8 mouse cellular contexts compared by ENCODE assay signal in genomic region chr7:27673575-27674131, GRCm38 (mm10). TPM values are rescaled to one million over a fixed set of nuclear protein-coding genes. Genes with fewer than 3 reads are reported as not detected.
DNase-seq lines count a peak whose midpoint lies in the region; ATAC-seq and TF ChIP-seq lines count a peak whose summit lies in the region.

No protein-coding gene starts in this region.

- peak; percentile 48 for ATAC-seq in lung, embryonic 15.5 days (ENCODE audit: borderline replicate concordance, extremely low read depth, low FRiP score, low TSS enrichment)
- ATAC-seq in heart, embryonic 13.5 days (ENCODE audit: extremely low read depth, insufficient number of reproducible peaks, low FRiP score, low TSS enrichment), result no peak

- H3K4me2 ChIP-seq in lung, embryonic 15.5 days, result peak overlapping the region; percentile 98
- peak overlapping the region; percentile 100 for H3K4me2 ChIP-seq in heart, embryonic 13.5 days
- peak overlapping the region; percentile 76 for H3K4me2 ChIP-seq in myocyte (ENCODE audit: low read depth)

- no peak for DNase-seq in lung, adult 18-20 months
- peak; percentile 38 to 60 for DNase-seq in cerebellum, adult 18-20 months
- peak; percentile 62 to 63 for DNase-seq in kidney, postnatal 4 days
- no peak for DNase-seq in layer of hippocampus, adult 9-11 months
- DNase-seq in spleen, adult 12 weeks (ENCODE audit: low spot score), result no peak

- no peaks in the 10 kb centered on the region for H3K9me3 ChIP-seq in lung, embryonic 15.5 days
- H3K9me3 ChIP-seq in heart, embryonic 13.5 days, result no peaks in the 10 kb centered on the region

- peak; percentile 38 for TF ChIP-seq POLR2A in myocyte (IDR thresholded peaks at IDR 0.05; ENCODE audit: insufficient read length, low read depth)

- peaks cover 12% of the 10 kb centered on the region for H3K79me2 ChIP-seq in myocyte (ENCODE audit: control insufficient read depth, insufficient read depth)

- peak overlapping the region; percentile 96 for H3K4me3 ChIP-seq in lung, embryonic 15.5 days
- peak overlapping the region; percentile 91 for H3K4me3 ChIP-seq in heart, embryonic 13.5 days
- peak overlapping the region; percentile 43 for H3K4me3 ChIP-seq in myocyte

- H3K36me3 ChIP-seq in lung, embryonic 15.5 days, result peaks cover 5% of the 10 kb centered on the region; the same call in 1 of the 2 replicates
- peaks cover 7% of the 10 kb centered on the region for H3K36me3 ChIP-seq in heart, embryonic 13.5 days
- peaks cover 5% of the 10 kb centered on the region for H3K36me3 ChIP-seq in myocyte (ENCODE audit: control insufficient read depth, insufficient read depth)

- WGBS in lung, embryonic 15.5 days, result under 1% methylated on average over 45 of the region's 52 CpGs
- WGBS in heart, embryonic 13.5 days, result 2% methylated on average over 51 of the region's 52 CpGs

- no peaks in the 10 kb centered on the region for H3K27me3 ChIP-seq in lung, embryonic 15.5 days
- no peaks in the 10 kb centered on the region for H3K27me3 ChIP-seq in heart, embryonic 13.5 days (replicated peaks)
- no peaks in the 10 kb centered on the region for H3K27me3 ChIP-seq in myocyte (ENCODE audit: control insufficient read depth, insufficient read depth, insufficient read length)

- H3K4me1 ChIP-seq in lung, embryonic 15.5 days, result peaks cover 22% of the 10 kb centered on the region
- peaks cover 26% of the 10 kb centered on the region for H3K4me1 ChIP-seq in heart, embryonic 13.5 days

- H3K27ac ChIP-seq in lung, embryonic 15.5 days, result no peak overlapping the region
- peak overlapping the region; percentile 87; the same call in 1 of the 2 replicates for H3K27ac ChIP-seq in heart, embryonic 13.5 days (replicated peaks)

- peak overlapping the region; percentile 21 for H3ac ChIP-seq in myocyte (ENCODE audit: control insufficient read depth, insufficient read length)

- H3K9ac ChIP-seq in lung, embryonic 15.5 days, result peak overlapping the region; percentile 83
- peak overlapping the region; percentile 94 for H3K9ac ChIP-seq in heart, embryonic 13.5 days

TF ChIP-seq in myocyte, 11 proteins besides CTCF, POLR2A, EP300 and RAD21:
- no peak for TF ChIP-seq TCF12 (IDR thresholded peaks at IDR 0.05; ENCODE audit: insufficient read depth, poor library complexity, severe bottlenecking)
- no peak for TF ChIP-seq POLR2AphosphoS2 (IDR thresholded peaks at IDR 0.05; ENCODE audit: insufficient read length, low read depth)
- no peak for TF ChIP-seq SRF (IDR thresholded peaks at IDR 0.05; ENCODE audit: control insufficient read depth, insufficient read length, low read depth)
- TF ChIP-seq MAX (IDR thresholded peaks at IDR 0.05; ENCODE audit: low read depth), result no peak
- TF ChIP-seq CEBPB (IDR thresholded peaks at IDR 0.05; ENCODE audit: insufficient read depth, poor library complexity, severe bottlenecking), result no peak
- peak in 1 of 3 experiments; percentile 70 for TF ChIP-seq MYOD1 (IDR thresholded peaks at IDR 0.05; ENCODE audit: control insufficient read depth in 1 of 3, insufficient read length in 2 of 3, low read depth in 2 of 3)
- TF ChIP-seq MYOG (IDR thresholded peaks at IDR 0.05; ENCODE audit: control insufficient read depth in 1 of 3, insufficient read depth in 1 of 3, insufficient read length in 2 of 3, low read depth in 2 of 3), result peak in 2 of 3 experiments; percentile 46 to 79
- TF ChIP-seq USF1 (IDR thresholded peaks at IDR 0.05; ENCODE audit: low read depth), result no peak

RNA-seq across cellular contexts. Expression of gene Map3k10, which starts 0.7 kb away (rescaled TPM):
- 6.9 and 7.6 TPM in 2 replicates for polyA plus RNA-seq in lung, embryonic 15.5 days (2015; fragmentation: Nextera tagmentation; extraction: Ambion mirVana)
- polyA plus RNA-seq in heart, embryonic 13.5 days (2015; fragmentation: Nextera tagmentation; extraction: Ambion mirVana), result 3.7 and 4.6 TPM in 2 replicates
- polyA plus RNA-seq in myocyte (2012; fragmentation: generic; extraction: Trizol), result 39.4 TPM

RNA-seq across cellular contexts. Expression of gene Zfp607b, which starts 15.5 kb away (rescaled TPM):
- 4.0 and 4.3 TPM in 2 replicates for polyA plus RNA-seq in lung, embryonic 15.5 days (2015; fragmentation: Nextera tagmentation; extraction: Ambion mirVana)
- polyA plus RNA-seq in heart, embryonic 13.5 days (2015; fragmentation: Nextera tagmentation; extraction: Ambion mirVana), result 1.5 and 2.9 TPM in 2 replicates
- polyA plus RNA-seq in myocyte (2012; fragmentation: generic; extraction: Trizol), result 1.7 TPM

RNA-seq across cellular contexts. Expression of gene Ttc9b, which starts 19.9 kb away (rescaled TPM):
- polyA plus RNA-seq in lung, embryonic 15.5 days (2015; fragmentation: Nextera tagmentation; extraction: Ambion mirVana), result 0.09 and 0.60 TPM in 2 replicates
- polyA plus RNA-seq in heart, embryonic 13.5 days (2015; fragmentation: Nextera tagmentation; extraction: Ambion mirVana), result 0.25 TPM in 1 of 2 replicates, not detected in the other
- 0.20 TPM for polyA plus RNA-seq in myocyte (2012; fragmentation: generic; extraction: Trizol)

RNA-seq across cellular contexts. Expression of gene Zfp60, which starts 57.5 kb away (rescaled TPM):
- polyA plus RNA-seq in lung, embryonic 15.5 days (2015; fragmentation: Nextera tagmentation; extraction: Ambion mirVana), result 33.8 and 38.9 TPM in 2 replicates
- 19.5 and 20.1 TPM in 2 replicates for polyA plus RNA-seq in heart, embryonic 13.5 days (2015; fragmentation: Nextera tagmentation; extraction: Ambion mirVana)
- polyA plus RNA-seq in myocyte (2012; fragmentation: generic; extraction: Trizol), result 2.0 TPM

Comparison
In these comparisons a context has a peak if more than half of its experiments do, and no peak if none do; other contexts are left out.
1. H3K4me3 ChIP-seq: peak in every context shown above with its lines; median percentile 96 in lung, embryonic 15.5 days; 91 in heart, embryonic 13.5 days; 43 in myocyte.
2. DNase-seq: peak in cerebellum, adult 18-20 months (2 of 2) and kidney, postnatal 4 days (2 of 2); none in lung, adult 18-20 months (0 of 2), layer of hippocampus, adult 9-11 months (single experiment) and spleen, adult 12 weeks (single experiment).
3. Peak in every context shown above with its lines, with median percentiles within 50 percentile points of each other: H3K4me2 ChIP-seq.